17 mouse cellular contexts compared by ENCODE assay signal in the genomic region with DNA sequence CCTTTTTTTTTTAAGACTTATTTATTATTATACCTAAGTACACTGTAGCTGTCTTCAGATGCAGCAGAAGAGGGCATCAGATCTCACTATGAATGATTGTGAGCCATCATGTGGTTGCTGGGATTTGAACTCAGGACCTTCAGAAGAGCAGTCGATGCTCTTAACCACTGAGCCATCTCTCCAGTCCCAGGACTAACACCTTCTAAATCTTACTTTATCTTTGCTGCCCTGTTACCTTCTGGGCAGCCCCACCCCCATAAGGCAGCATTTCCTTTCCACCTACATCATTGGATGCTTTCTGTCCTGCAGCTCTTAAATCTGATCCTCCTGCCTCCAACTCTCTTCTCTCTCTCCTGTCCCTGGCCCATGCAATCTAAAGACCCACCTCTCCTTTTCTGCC. TPM values are rescaled to one million over a fixed set of nuclear protein-coding genes. Genes with fewer than 3 reads are reported as not detected.
"Had no signal": no experiment of that assay in that cellular context is flagged by ENCODE, and none has a peak within 500 bp of the region (broad histone marks: within the 10 kb centered on the region; RNA-seq: fewer than 3 reads in every experiment).

No protein-coding gene starts in this region.

RNA-seq across cellular contexts. Expression of gene Cby3, which starts 7.0 kb away (rescaled TPM):
- total RNA-seq: heart, postnatal 10 days; heart, postnatal 14 days; heart, postnatal 25 days; heart, postnatal 36 days; heart, postnatal 4 days; hematopoietic stem cell, adult 5-6 weeks; layer of hippocampus, adult 18-20 months; layer of hippocampus, postnatal 10 days; layer of hippocampus, postnatal 14 days; layer of hippocampus, postnatal 36 days; left cerebral cortex, adult 2 months had no signal
- polyA plus RNA-seq: heart, embryonic 11.5 days; heart, embryonic 13.5 days; heart, embryonic 14.5 days; heart, embryonic 16.5 days; heart, postnatal 0 days; inflammation-experienced regulatory T-cells, adult 6 months had no signal
